Mouse (Mus musculus): Measurements from ENCODE around the gene Tspan33. TPM values are rescaled to one million over a fixed set of nuclear protein-coding genes. Genes with fewer than 3 reads are reported as not detected.

Tspan33 gene
- polyA plus RNA-seq, 1 experiment: 175 TPM

GRCm38 (mm10) chr6:29704143-29704542 lies 10.1 kb downstream of the Tspan33 start:
- 71% methylated on average over 5 of the region's 5 CpGs for WGBS
- peaks cover 4% of the 10 kb centered on the region; the same call in 1 of the 2 replicates for H3K4me1 ChIP-seq (ENCODE audit: control insufficient read depth, insufficient read depth, low read length)
- no peak overlapping the region for H3K27ac ChIP-seq (ENCODE audit: control insufficient read depth, insufficient read depth, low read depth, low read length, poor library complexity)
- TF ChIP-seq CTCF (IDR thresholded peaks at IDR 0.05; ENCODE audit: control insufficient read depth, insufficient read depth, low read length): no peak
- TF ChIP-seq POLR2A (IDR thresholded peaks at IDR 0.05; ENCODE audit: borderline replicate concordance, control insufficient read depth, low read depth, low read length): no peak
- H3K4me3 ChIP-seq (replicated peaks; ENCODE audit: control insufficient read depth, low read depth, low read length): no peak overlapping the region

GRCm38 (mm10) chr6:29707902-29708301 lies 13.9 kb downstream of the Tspan33 start:
- TF ChIP-seq POLR2A (IDR thresholded peaks at IDR 0.05; ENCODE audit: borderline replicate concordance, control insufficient read depth, low read depth, low read length) (no peak), CTCF (IDR thresholded peaks at IDR 0.05; ENCODE audit: control insufficient read depth, insufficient read depth, low read length) (no peak)
- peaks cover 4% of the 10 kb centered on the region; the same call in 1 of the 2 replicates for H3K4me1 ChIP-seq (ENCODE audit: control insufficient read depth, insufficient read depth, low read length)
- no peak overlapping the region for H3K27ac ChIP-seq (ENCODE audit: control insufficient read depth, insufficient read depth, low read depth, low read length, poor library complexity)
- H3K4me3 ChIP-seq (replicated peaks; ENCODE audit: control insufficient read depth, low read depth, low read length): no peak overlapping the region
- 85% methylated on average over 2 of the region's 2 CpGs for WGBS

GRCm38 (mm10) chr6:29711318-29711717 lies 17.3 kb downstream of the Tspan33 start:
- H3K27ac ChIP-seq (ENCODE audit: control insufficient read depth, insufficient read depth, low read depth, low read length, poor library complexity): no peak overlapping the region
- H3K4me3 ChIP-seq (replicated peaks; ENCODE audit: control insufficient read depth, low read depth, low read length): no peak overlapping the region
- no peak for TF ChIP-seq POLR2A (IDR thresholded peaks at IDR 0.05; ENCODE audit: borderline replicate concordance, control insufficient read depth, low read depth, low read length)
- TF ChIP-seq CTCF (IDR thresholded peaks at IDR 0.05; ENCODE audit: control insufficient read depth, insufficient read depth, low read length): no peak
- no peaks in the 10 kb centered on the region; the same call in 1 of the 2 replicates for H3K4me1 ChIP-seq (ENCODE audit: control insufficient read depth, insufficient read depth, low read length)
- WGBS: 93% methylated on average over 3 of the region's 3 CpGs

GRCm38 (mm10) chr6:29712011-29712584 lies 18.1 kb downstream of the Tspan33 start:
- no peak overlapping the region for H3K27ac ChIP-seq (ENCODE audit: control insufficient read depth, insufficient read depth, low read depth, low read length, poor library complexity)
- TF ChIP-seq POLR2A (IDR thresholded peaks at IDR 0.05; ENCODE audit: borderline replicate concordance, control insufficient read depth, low read depth, low read length) (no peak), CTCF (IDR thresholded peaks at IDR 0.05; ENCODE audit: control insufficient read depth, insufficient read depth, low read length) (peak; percentile 34)
- 56% methylated on average over 3 of the region's 3 CpGs for WGBS

GRCm38 (mm10) chr6:29716624-29717365 lies 22.8 kb downstream of the Tspan33 start:
- H3K4me3 ChIP-seq (replicated peaks; ENCODE audit: control insufficient read depth, low read depth, low read length): no peak overlapping the region
- no peak overlapping the region for H3K27ac ChIP-seq (ENCODE audit: control insufficient read depth, insufficient read depth, low read depth, low read length, poor library complexity)
- TF ChIP-seq POLR2A (IDR thresholded peaks at IDR 0.05; ENCODE audit: borderline replicate concordance, control insufficient read depth, low read depth, low read length) (no peak), CTCF (IDR thresholded peaks at IDR 0.05; ENCODE audit: control insufficient read depth, insufficient read depth, low read length) (no peak)
- no peaks in the 10 kb centered on the region; the same call in 1 of the 2 replicates for H3K4me1 ChIP-seq (ENCODE audit: control insufficient read depth, insufficient read depth, low read length)
- WGBS: 79% methylated on average over 10 of the region's 10 CpGs

More at GRCm38 (mm10) chr6:29712011-29712584, 18.1 kb downstream of the Tspan33 start:
- Histone ChIP-seq H3K4me1 (ENCODE audit: control insufficient read depth, insufficient read depth, low read length) (no peaks in the 10 kb centered on the region; the same call in 1 of the 2 replicates), H3K4me3 (replicated peaks; ENCODE audit: control insufficient read depth, low read depth, low read length) (no peak overlapping the region)

- TF ChIP-seq POLR2A (IDR thresholded peaks at IDR 0.05; ENCODE audit: borderline replicate concordance, control insufficient read depth, low read depth, low read length) (no peak), CTCF (IDR thresholded peaks at IDR 0.05; ENCODE audit: control insufficient read depth, insufficient read depth, low read length) (no peak)
- WGBS: 92% methylated on average over 10 of the region's 10 CpGs
- H3K4me3 ChIP-seq (replicated peaks; ENCODE audit: control insufficient read depth, low read depth, low read length): no peak overlapping the region
- no peaks in the 10 kb centered on the region for H3K4me1 ChIP-seq (ENCODE audit: control insufficient read depth, insufficient read depth, low read length)
- no peak overlapping the region for H3K27ac ChIP-seq (ENCODE audit: control insufficient read depth, insufficient read depth, low read depth, low read length, poor library complexity)
These were observed 23.5 kb downstream of the Tspan33 start for GRCm38 (mm10) chr6:29717541-29717940.

GRCm38 (mm10) chr6:29717952-29718521 lies 24.0 kb downstream of the Tspan33 start:
- Histone ChIP-seq H3K4me1 (ENCODE audit: control insufficient read depth, insufficient read depth, low read length) (no peaks in the 10 kb centered on the region), H3K27ac (ENCODE audit: control insufficient read depth, insufficient read depth, low read depth, low read length, poor library complexity) (no peak overlapping the region), H3K4me3 (replicated peaks; ENCODE audit: control insufficient read depth, low read depth, low read length) (no peak overlapping the region)
- 93% methylated on average over 14 of the region's 14 CpGs for WGBS
- TF ChIP-seq POLR2A (IDR thresholded peaks at IDR 0.05; ENCODE audit: borderline replicate concordance, control insufficient read depth, low read depth, low read length): no peak
- no peak for TF ChIP-seq CTCF (IDR thresholded peaks at IDR 0.05; ENCODE audit: control insufficient read depth, insufficient read depth, low read length)

GRCm38 (mm10) chr6:29718894-29719329 lies 24.9 kb downstream of the Tspan33 start:
- H3K4me3 ChIP-seq (replicated peaks; ENCODE audit: control insufficient read depth, low read depth, low read length): no peak overlapping the region
- H3K4me1 ChIP-seq (ENCODE audit: control insufficient read depth, insufficient read depth, low read length): no peaks in the 10 kb centered on the region
- TF ChIP-seq CTCF (IDR thresholded peaks at IDR 0.05; ENCODE audit: control insufficient read depth, insufficient read depth, low read length) (no peak), POLR2A (IDR thresholded peaks at IDR 0.05; ENCODE audit: borderline replicate concordance, control insufficient read depth, low read depth, low read length) (no peak)
- 14% methylated on average over 15 of the region's 15 CpGs for WGBS
- no peak overlapping the region for H3K27ac ChIP-seq (ENCODE audit: control insufficient read depth, insufficient read depth, low read depth, low read length, poor library complexity)

Measured in bone marrow, adult 2 months (tissue).